Mouse (Mus musculus): ENCODE results near the gene Ythdf2. TPM values are rescaled to one million over a fixed set of nuclear protein-coding genes. Genes with fewer than 3 reads are reported as not detected.
"Not testable (repeated sequence)": the region's sequence is repeated elsewhere in the genome, so short reads cannot be mapped to it uniquely, and the experiment has no call there.

The Ythdf2 gene
- 77.9 and 81.3 TPM in 2 replicates for total RNA-seq (2017)

GRCm38 (mm10) chr4:132211953-132212734 lies at the start of gene Ythdf2:
Gene Ythdf2, minus strand, starts transcription at chr4:132212303.
- ATAC-seq (replicated peaks in 1 of 2; ENCODE audit: insufficient read depth in 1 of 2, low FRiP score in 2 of 2, low TSS enrichment in 1 of 2, low read depth in 1 of 2, poor library complexity in 2 of 2, severe bottlenecking in 2 of 2), result peak; percentile 66 to 85

- peak in 1 of 2 experiments; percentile 50; a peak in 2 of 4 replicates for ATAC-seq (replicated peaks in 1 of 2; ENCODE audit: insufficient read depth in 1 of 2, low FRiP score in 2 of 2, low TSS enrichment in 1 of 2, low read depth in 1 of 2, poor library complexity in 2 of 2, severe bottlenecking in 2 of 2)
These were observed 48.6 kb upstream of the Ythdf2 start for GRCm38 (mm10) chr4:132260404-132261379.

GRCm38 (mm10) chr4:132259248-132259647 lies 47.1 kb upstream of the Ythdf2 start:
- ATAC-seq (replicated peaks in 1 of 2; ENCODE audit: insufficient read depth in 1 of 2, low FRiP score in 2 of 2, low TSS enrichment in 1 of 2, low read depth in 1 of 2, poor library complexity in 2 of 2, severe bottlenecking in 2 of 2), result no peak

- ATAC-seq (replicated peaks in 1 of 2; ENCODE audit: insufficient read depth in 1 of 2, low FRiP score in 2 of 2, low TSS enrichment in 1 of 2, low read depth in 1 of 2, poor library complexity in 2 of 2, severe bottlenecking in 2 of 2), result no peak
These were observed 44.3 kb upstream of the Ythdf2 start for GRCm38 (mm10) chr4:132256384-132256783.

GRCm38 (mm10) chr4:132254986-132255385 lies 42.9 kb upstream of the Ythdf2 start:
- ATAC-seq (replicated peaks in 1 of 2; ENCODE audit: insufficient read depth in 1 of 2, low FRiP score in 2 of 2, low TSS enrichment in 1 of 2, low read depth in 1 of 2, poor library complexity in 2 of 2, severe bottlenecking in 2 of 2), result no peak

- ATAC-seq (replicated peaks in 1 of 2; ENCODE audit: insufficient read depth in 1 of 2, low FRiP score in 2 of 2, low TSS enrichment in 1 of 2, low read depth in 1 of 2, poor library complexity in 2 of 2, severe bottlenecking in 2 of 2), result no peak
These were observed 41.5 kb upstream of the Ythdf2 start for GRCm38 (mm10) chr4:132253622-132254021.

GRCm38 (mm10) chr4:132253128-132253527 lies 41.0 kb upstream of the Ythdf2 start:
- no peak for ATAC-seq (replicated peaks in 1 of 2; ENCODE audit: insufficient read depth in 1 of 2, low FRiP score in 2 of 2, low TSS enrichment in 1 of 2, low read depth in 1 of 2, poor library complexity in 2 of 2, severe bottlenecking in 2 of 2)

- no peak for ATAC-seq (replicated peaks in 1 of 2; ENCODE audit: insufficient read depth in 1 of 2, low FRiP score in 2 of 2, low TSS enrichment in 1 of 2, low read depth in 1 of 2, poor library complexity in 2 of 2, severe bottlenecking in 2 of 2)
These were observed 39.5 kb upstream of the Ythdf2 start for GRCm38 (mm10) chr4:132251596-132251995.

GRCm38 (mm10) chr4:132247451-132247997 lies 35.4 kb upstream of the Ythdf2 start:
- peak; percentile 92 to 97 for ATAC-seq (replicated peaks in 1 of 2; ENCODE audit: insufficient read depth in 1 of 2, low FRiP score in 2 of 2, low TSS enrichment in 1 of 2, low read depth in 1 of 2, poor library complexity in 2 of 2, severe bottlenecking in 2 of 2)

- no peak for ATAC-seq (replicated peaks in 1 of 2; ENCODE audit: insufficient read depth in 1 of 2, low FRiP score in 2 of 2, low TSS enrichment in 1 of 2, low read depth in 1 of 2, poor library complexity in 2 of 2, severe bottlenecking in 2 of 2)
These were observed 33.5 kb upstream of the Ythdf2 start for GRCm38 (mm10) chr4:132245643-132246042.

- ATAC-seq (replicated peaks in 1 of 2; ENCODE audit: insufficient read depth in 1 of 2, low FRiP score in 2 of 2, low TSS enrichment in 1 of 2, low read depth in 1 of 2, poor library complexity in 2 of 2, severe bottlenecking in 2 of 2), result peak in 1 of 2 experiments; percentile 32; a peak in 1 of 4 replicates
These were observed 29.1 kb upstream of the Ythdf2 start for GRCm38 (mm10) chr4:132241208-132241607.

- ATAC-seq (replicated peaks in 1 of 2; ENCODE audit: insufficient read depth in 1 of 2, low FRiP score in 2 of 2, low TSS enrichment in 1 of 2, low read depth in 1 of 2, poor library complexity in 2 of 2, severe bottlenecking in 2 of 2), result no peak
These were observed 28.3 kb upstream of the Ythdf2 start for GRCm38 (mm10) chr4:132240367-132240766.

GRCm38 (mm10) chr4:132238356-132238755 lies 26.3 kb upstream of the Ythdf2 start:
- no peak for ATAC-seq (replicated peaks in 1 of 2; ENCODE audit: insufficient read depth in 1 of 2, low FRiP score in 2 of 2, low TSS enrichment in 1 of 2, low read depth in 1 of 2, poor library complexity in 2 of 2, severe bottlenecking in 2 of 2)

GRCm38 (mm10) chr4:132234710-132235109 lies 22.6 kb upstream of the Ythdf2 start:
- no peak for ATAC-seq (replicated peaks in 1 of 2; ENCODE audit: insufficient read depth in 1 of 2, low FRiP score in 2 of 2, low TSS enrichment in 1 of 2, low read depth in 1 of 2, poor library complexity in 2 of 2, severe bottlenecking in 2 of 2)

GRCm38 (mm10) chr4:132230422-132230821 lies 18.3 kb upstream of the Ythdf2 start:
- ATAC-seq (replicated peaks in 1 of 2; ENCODE audit: insufficient read depth in 1 of 2, low FRiP score in 2 of 2, low TSS enrichment in 1 of 2, low read depth in 1 of 2, poor library complexity in 2 of 2, severe bottlenecking in 2 of 2), result no peak

- not testable (repeated sequence) for ATAC-seq (replicated peaks in 1 of 2; ENCODE audit: insufficient read depth in 1 of 2, low FRiP score in 2 of 2, low TSS enrichment in 1 of 2, low read depth in 1 of 2, poor library complexity in 2 of 2, severe bottlenecking in 2 of 2)
These were observed 9.9 kb upstream of the Ythdf2 start for GRCm38 (mm10) chr4:132222001-132222400.

- not testable (repeated sequence) for ATAC-seq (replicated peaks in 1 of 2; ENCODE audit: insufficient read depth in 1 of 2, low FRiP score in 2 of 2, low TSS enrichment in 1 of 2, low read depth in 1 of 2, poor library complexity in 2 of 2, severe bottlenecking in 2 of 2)
These were observed 6.3 kb upstream of the Ythdf2 start for GRCm38 (mm10) chr4:132218439-132218838.

GRCm38 (mm10) chr4:132217781-132218180 lies 5.7 kb upstream of the Ythdf2 start:
- ATAC-seq (replicated peaks in 1 of 2; ENCODE audit: insufficient read depth in 1 of 2, low FRiP score in 2 of 2, low TSS enrichment in 1 of 2, low read depth in 1 of 2, poor library complexity in 2 of 2, severe bottlenecking in 2 of 2), result no peak; a peak in 1 of 4 replicates
